Mouse (Mus musculus) ES-E14 (cell line): ENCODE measurements at regions not wholly inside any gene's neighbourhood (a gene's known extent, or its start where the extent isn't known, plus 50 kb on each side); places are given as distances from the start of the nearest gene placed in this dataset.

ENCODE experiments used
- CHD2 ChIP-seq: IDR thresholded peaks from 2 replicates; pipeline ENCODE4 v1.6.1; 2014; ENCODE audit warnings: mild to moderate bottlenecking, low read depth, low read length, inconsistent platforms
- HCFC1 ChIP-seq: IDR thresholded peaks from 2 replicates; pipeline ENCODE4 v1.6.1; 2012; ENCODE audit warnings: low read length, inconsistent platforms, borderline replicate concordance; ENCODE audit not compliant: insufficient read depth
- MAFK ChIP-seq: IDR thresholded peaks from 2 replicates; pipeline ENCODE4 v1.6.1; 2014; ENCODE audit warnings: mild to moderate bottlenecking, low read depth, low read length, inconsistent platforms; ENCODE audit not compliant: insufficient read depth

DNA sequence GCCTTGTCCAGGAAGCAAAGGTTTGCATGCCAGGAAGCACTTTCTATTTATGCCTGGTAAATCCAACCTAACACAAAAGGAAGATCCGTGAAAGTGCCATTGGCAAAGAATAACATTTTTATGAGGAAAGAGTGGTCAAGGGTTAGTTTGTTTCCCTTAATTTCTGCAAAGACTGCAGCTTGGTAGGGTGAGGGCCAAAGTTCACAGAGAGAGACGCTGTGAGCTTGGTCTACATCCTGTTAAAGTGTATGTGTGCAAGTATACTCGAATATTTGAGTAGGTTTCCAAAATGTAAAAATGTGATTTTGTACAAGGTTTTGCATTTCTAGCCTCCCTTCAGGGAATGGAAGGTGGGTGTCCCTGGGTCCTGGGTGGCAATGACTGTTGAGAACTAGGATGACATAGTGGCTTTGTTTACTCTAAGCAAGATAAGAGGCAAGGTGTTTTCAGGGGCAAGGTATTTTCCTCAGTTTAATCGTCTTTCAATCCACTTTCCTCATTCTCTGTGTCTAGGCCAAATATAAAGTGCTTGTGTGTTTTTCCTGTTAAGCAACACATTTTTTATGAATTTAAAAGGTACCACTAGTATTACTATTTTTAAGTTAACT, 64.3 kb upstream of the Ralgapa2 start:
- TF ChIP-seq MAFK = no peak
- no peak for TF ChIP-seq CHD2
- no peak for TF ChIP-seq HCFC1
